Mouse (Mus musculus): ENCODE measurements around the gene Slc16a12.

GRCm38 (mm10) chr19:34737916-34738315 lies 9.2 kb downstream of the Slc16a12 start:
- TF ChIP-seq CTCF (IDR thresholded peaks at IDR 0.05; ENCODE audit: low read depth) (no peak), EP300 (optimal IDR thresholded peaks at IDR 0.05) (no peak)

Measured in stomach, postnatal 0 days (tissue).